Mouse (Mus musculus) adrenal gland (tissue): ENCODE results near the gene Dnajc15.

ENCODE experiments used
- intact Hi-C: fragments of 180-260 bp; cut with DNase I; formaldehyde crosslinking; loops from one replicate; pipeline ENCODE4 v1.15.1; 2025

Gene Dnajc15

GRCm38 (mm10) chr14:77801571-77802267 is 73.2 kb downstream of the Dnajc15 start:
- intact Hi-C loops = no loop called here

GRCm38 (mm10) chr14:77796506-77796905 is 78.4 kb downstream of the Dnajc15 start:
- intact Hi-C loops = no loop called here

GRCm38 (mm10) chr14:77795240-77795639 is 79.7 kb downstream of the Dnajc15 start:
- intact Hi-C loops = no loop called here

GRCm38 (mm10) chr14:77794285-77794949 is 80.5 kb downstream of the Dnajc15 start:
- intact Hi-C loops = no loop called here

GRCm38 (mm10) chr14:77792998-77793397 is 81.9 kb downstream of the Dnajc15 start:
- intact Hi-C loops = no loop called here

- intact Hi-C loops = loop anchor here (5.0 kb wide), 1 partner anchor 144 kb away; no protein-coding TSS in a partner anchor
These were observed 91.7 kb downstream of the Dnajc15 start for GRCm38 (mm10) chr14:77783217-77783616.

- intact Hi-C loops = no loop called here
These were observed 97.6 kb downstream of the Dnajc15 start for GRCm38 (mm10) chr14:77777365-77777764.

GRCm38 (mm10) chr14:77776005-77776531 is 98.9 kb downstream of the Dnajc15 start:
- intact Hi-C loops = no loop called here

GRCm38 (mm10) chr14:77773331-77773730 is 101.6 kb downstream of the Dnajc15 start:
- intact Hi-C loops = no loop called here

- intact Hi-C loops = no loop called here
These were observed 103.3 kb downstream of the Dnajc15 start for GRCm38 (mm10) chr14:77771626-77772025.
